Mouse (Mus musculus) myocyte (in vitro differentiated cells): ENCODE data around the gene Tctex1d4.

Experiments
- MAX ChIP-seq: IDR thresholded peaks from one replicate; pipeline ENCODE4 v1.6.1; 2011; ENCODE audit warnings: low read depth, mild to moderate bottlenecking, control low read depth
- POLR2A ChIP-seq: IDR thresholded peaks from one replicate; pipeline ENCODE4 v1.6.1; 2011; ENCODE audit warnings: low read depth, mild to moderate bottlenecking, control low read depth, moderate library complexity; ENCODE audit not compliant: insufficient read length
- POLR2AphosphoS2 ChIP-seq: IDR thresholded peaks from one replicate; pipeline ENCODE4 v1.6.1; 2011; ENCODE audit warnings: low read depth, control low read depth; ENCODE audit not compliant: insufficient read length
- USF1 ChIP-seq: IDR thresholded peaks from one replicate; pipeline ENCODE4 v1.6.1; 2011; ENCODE audit warnings: low read depth, mild to moderate bottlenecking, control low read depth, moderate library complexity

- TF ChIP-seq POLR2AphosphoS2: no peak
- no peak for TF ChIP-seq USF1
- no peak for TF ChIP-seq POLR2A
- no peak for TF ChIP-seq MAX
Observed at GRCm38 (mm10) chr4:117119636-117120035, 7.0 kb upstream of the Tctex1d4 start.
